Mouse (Mus musculus): ENCODE data around the gene Lnx2.

DNA sequence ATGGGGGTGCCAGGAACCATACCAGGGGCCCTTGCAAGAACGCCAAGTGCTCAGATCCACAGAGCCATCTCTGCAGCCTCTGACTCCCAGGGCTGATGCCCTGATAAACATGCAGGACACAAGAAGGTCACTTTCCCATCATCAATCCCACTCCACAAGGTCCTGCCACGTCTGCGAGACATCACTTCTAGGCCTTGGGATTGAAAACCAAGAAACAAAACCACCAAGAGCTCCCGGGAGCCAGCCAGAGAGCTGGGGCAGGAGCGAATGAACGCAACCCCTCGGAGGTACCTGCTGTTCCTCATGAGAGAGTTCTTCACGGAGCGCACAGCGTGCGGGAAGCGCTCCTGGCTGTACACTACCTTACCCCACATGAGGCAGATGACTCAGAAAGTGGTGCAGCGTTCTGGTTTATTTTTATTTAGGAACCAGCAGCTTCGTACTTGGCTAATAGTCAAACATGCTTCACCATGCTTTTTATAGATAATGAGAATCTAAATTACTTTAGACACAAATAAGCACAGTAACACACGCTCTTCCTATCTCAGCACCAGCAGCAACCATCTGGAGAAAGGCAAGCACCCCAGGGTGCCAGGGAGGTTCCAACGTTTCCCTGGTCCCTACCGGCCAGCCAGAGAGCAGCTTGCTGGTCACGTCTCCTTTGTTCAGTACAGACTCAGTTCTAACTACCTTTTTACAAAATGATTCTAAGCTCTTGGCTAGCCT lies 53.0 kb downstream of the Lnx2 start:
- TF ChIP-seq CTCF (IDR thresholded peaks at IDR 0.05; ENCODE audit: borderline replicate concordance, control insufficient read depth, extremely low read depth, insufficient read depth, low read length, poor library complexity) (no peak), POLR2A (IDR thresholded peaks at IDR 0.05; ENCODE audit: control insufficient read depth, extremely low read depth, insufficient read depth, low read length, poor library complexity) (no peak)
